Mouse (Mus musculus): Measurements from ENCODE around the gene Ccdc160. TPM values are rescaled to one million over a fixed set of nuclear protein-coding genes. Genes with fewer than 3 reads are reported as not detected.
A peak's percentile ranks its signal among the peaks of the same experiment; 100 is the strongest.

Ccdc160 gene
- total RNA-seq (2021), result 1 to 10 TPM; 2.4 to 3.7 TPM
- long read RNA-seq, partial matches to known transcripts, result 0 of 6 reads
- long read RNA-seq, other reads (novel, unspliced or antisense), result 2 of 6 reads

DNA sequence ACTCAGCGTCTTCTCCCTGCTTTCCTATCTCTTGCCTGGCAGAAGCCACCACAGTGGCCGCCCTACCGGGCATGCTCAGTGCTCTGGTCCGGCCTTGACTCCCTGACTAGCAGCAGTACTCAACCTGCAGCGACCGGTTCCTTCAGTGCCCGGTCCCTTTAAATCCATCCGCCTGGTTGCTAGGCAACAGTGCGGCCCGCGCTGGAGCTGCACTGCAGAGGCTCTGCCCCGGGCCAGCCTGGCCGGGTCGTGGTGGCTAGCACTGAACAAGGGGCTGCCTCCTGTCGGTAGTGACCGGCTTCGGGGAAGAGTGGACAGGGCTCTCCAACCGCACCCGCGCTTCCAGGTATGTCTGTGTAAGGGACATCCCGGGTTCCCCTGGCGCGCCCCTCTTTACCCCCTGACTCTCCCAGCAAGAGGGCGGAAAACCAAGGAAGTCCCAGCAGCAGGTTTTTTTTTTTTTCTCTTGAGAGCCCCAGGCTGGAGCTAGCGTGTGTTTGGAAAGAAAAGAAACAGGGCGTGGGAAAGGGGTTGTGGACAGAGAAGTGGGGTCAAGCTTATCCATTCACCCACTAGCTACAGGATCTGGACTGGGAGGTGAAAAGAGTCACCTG is at the start of gene Ccdc160:
TSS of gene Ccdc160 (plus strand) at position 221 of the 614 bp plus-strand sequence.
- DNase-seq (ENCODE audit: low spot score in 2 of 2), result peak; percentile 56 to 63

DNA sequence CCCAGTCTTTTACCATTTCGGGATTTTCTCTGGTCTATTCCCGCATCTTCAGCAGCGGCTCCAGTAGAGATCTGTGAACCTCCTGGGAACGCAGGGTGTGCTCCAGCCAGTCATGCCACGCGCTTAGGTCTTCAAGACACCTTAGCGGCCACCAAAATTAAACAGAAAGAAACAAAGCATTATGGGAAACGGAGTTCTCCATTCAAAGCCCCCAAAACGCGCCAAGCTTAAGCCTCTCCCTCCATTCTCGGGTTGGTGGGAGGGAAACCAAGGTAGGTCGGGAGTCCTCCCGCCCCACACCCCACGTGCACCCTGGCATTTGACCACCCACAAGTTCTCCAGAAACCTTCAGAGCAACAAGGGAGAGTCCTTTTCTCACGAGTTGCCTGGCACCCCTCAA is 47.2 kb upstream of the Ccdc160 start:
- no peak for DNase-seq (ENCODE audit: low spot score in 2 of 2)

DNA sequence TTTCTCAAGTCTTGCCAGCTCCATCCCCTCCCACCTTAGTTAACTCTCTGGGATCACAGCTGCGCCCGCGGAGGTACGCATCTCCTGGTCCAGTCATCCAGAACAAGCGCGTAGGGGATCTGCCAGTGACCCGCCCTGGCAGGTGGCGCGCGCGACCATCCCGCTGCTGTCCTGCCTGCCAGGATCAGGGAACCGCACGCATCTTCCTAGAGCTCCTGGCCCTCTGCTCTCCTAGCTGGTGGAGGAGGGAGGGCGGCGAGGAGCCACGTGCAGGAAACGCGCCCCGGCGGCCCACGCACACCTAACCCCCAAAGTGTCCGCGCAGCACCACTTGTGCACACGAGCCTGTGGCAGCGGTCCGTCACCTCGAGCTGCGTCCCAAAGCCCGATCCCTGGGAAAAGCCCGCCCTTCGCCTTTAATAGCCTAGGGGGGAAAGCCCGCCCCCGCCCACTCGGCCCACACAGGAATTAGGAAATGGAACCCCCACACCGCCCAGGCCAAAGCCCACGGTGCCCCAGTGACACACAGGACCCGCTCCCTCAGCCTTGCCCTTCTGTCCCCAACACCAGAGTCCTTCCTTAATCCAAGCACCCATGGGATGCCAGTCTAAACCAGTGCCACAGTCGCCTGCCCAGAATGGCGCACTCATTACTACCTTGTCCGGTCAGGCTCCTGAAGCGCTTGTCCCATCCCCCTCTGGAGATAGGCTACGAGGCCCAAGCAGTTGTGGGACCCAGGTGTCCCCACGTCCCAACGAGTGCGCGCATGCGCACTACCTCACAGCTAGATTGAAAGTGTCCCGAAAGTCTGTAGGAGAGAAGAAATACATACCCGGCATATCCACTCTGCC is 46.6 kb upstream of the Ccdc160 start:
- peak in 1 of 2 experiments; percentile 9 for DNase-seq (ENCODE audit: low spot score in 2 of 2)

DNA sequence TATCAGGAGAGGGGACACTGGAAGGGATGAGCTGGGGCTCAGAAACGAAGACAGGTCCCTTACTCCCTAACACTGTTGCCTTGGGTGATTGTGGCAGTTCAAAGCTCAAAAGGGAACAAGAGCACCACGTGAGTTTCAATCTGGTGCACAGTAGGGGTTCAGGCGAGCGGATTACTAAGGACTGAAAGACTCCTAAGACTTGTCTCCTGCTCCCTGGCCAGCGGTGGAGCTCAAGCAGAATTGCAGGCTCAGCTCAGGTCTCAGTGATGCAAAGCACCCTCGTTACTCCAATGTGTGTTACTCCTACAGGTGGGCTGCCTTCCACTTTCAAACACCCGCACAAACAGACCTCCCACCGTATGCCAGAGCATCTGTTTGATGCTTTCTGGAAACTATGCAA is 45.5 kb upstream of the Ccdc160 start:
- DNase-seq (ENCODE audit: low spot score in 2 of 2), result peak in 1 of 2 experiments; percentile 9

DNA sequence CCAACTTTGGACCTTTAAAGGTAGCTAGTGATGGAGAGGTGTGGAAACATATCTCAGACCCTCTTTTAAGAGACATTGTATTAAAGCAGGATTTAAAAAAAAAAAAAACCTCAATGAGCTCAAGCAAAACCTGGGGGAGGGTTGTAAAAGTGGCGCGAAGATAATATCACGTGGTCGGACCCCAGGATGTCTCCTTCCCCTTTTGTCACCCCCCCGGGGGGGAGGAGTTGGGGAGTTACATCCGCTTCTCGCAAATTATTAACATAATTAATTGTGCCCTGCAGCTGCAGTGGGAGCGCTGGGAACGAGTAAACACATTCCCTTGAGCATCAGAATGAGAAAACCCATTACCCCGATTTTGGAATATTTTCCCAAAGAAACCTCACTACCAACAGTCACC is 45.1 kb upstream of the Ccdc160 start:
- no peak for DNase-seq (ENCODE audit: low spot score in 2 of 2)

DNA sequence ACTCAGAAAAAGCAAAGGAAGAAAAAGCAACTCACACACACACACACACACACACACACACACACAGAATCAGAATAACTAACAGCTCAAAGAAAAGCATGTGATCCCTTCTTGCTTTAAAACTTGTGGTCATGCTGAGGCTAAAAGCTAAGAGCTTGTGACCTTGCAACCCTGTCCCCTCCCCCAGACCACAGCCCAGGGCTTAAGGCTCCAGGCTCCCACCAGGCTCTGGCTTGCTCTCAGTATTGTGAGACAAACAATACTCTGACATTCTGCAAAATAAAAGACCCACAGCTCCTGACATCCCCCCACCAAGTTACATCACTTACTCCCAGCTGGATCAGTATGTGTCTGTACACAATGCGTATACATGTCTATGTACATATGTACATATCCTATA is 44.2 kb upstream of the Ccdc160 start:
- no peak for DNase-seq (ENCODE audit: low spot score in 2 of 2)

DNA sequence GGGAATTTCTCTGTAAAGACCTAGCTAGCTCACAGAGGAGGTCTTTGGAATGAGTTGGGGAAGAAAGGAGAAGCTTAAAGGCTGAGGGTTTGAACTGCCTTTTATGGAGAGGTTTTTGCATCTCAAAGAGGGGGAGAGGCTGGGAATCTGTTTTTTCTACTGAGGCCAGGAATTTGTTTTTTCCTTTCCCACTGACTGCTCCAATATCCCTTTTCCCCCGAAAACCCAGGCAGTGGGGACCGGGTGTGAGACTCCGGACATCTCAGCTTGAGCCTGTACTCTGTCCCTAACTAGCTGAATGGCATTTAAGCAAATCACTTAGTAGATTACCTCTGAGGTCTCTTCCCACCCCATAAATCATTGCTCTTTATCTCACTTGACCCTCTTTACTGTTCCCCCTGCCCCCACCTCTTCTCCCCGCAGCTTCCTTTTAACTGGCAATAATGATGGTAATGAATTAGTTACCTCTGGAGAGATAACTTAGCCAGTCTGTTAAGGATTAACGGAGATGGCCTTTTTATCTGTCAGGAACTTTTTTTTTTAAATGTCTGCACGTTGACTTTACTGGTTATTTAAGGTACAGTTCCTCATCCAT is 37.4 kb upstream of the Ccdc160 start:
- no peak for DNase-seq (ENCODE audit: low spot score in 2 of 2)

DNA sequence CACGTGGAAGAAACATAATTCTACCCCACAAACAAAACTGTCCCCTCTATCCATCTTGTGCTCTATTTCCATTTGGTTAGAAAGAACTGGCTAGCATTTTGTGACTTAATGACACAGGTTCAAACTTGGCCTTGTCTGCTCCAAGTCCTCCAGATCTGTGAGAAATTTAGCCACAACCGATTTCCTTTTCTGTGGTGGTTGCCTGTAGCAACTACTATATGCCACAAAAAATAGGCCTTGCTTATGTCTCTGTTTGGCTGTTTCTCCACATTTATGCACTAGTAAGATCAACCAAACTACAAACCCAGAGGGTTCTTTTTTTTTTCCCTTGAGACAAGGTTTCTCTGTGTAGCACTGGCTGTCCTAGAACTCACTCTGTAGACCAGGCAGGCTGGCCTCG is 33.8 kb upstream of the Ccdc160 start:
- DNase-seq (ENCODE audit: low spot score in 2 of 2), result no peak

DNA sequence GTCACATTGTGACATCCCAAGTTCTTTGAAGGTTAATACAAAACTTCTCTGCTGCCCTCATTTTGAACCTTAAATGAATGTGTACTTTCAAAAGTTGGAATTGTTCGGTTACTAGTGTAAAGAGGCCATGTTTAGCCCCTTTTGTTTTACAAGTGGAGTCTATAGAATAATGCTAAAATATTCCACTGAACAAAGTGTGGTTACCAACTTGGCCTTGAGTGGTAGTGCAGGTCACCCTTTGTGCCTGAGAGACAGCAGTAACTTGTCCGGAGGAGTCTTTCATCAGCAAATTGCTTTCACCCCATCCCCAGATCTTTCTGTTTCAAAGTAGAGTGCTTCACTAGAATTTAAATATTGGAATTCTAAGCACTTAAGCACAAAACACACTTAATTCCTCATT is 31.8 kb upstream of the Ccdc160 start:
- no peak for DNase-seq (ENCODE audit: low spot score in 2 of 2)

DNA sequence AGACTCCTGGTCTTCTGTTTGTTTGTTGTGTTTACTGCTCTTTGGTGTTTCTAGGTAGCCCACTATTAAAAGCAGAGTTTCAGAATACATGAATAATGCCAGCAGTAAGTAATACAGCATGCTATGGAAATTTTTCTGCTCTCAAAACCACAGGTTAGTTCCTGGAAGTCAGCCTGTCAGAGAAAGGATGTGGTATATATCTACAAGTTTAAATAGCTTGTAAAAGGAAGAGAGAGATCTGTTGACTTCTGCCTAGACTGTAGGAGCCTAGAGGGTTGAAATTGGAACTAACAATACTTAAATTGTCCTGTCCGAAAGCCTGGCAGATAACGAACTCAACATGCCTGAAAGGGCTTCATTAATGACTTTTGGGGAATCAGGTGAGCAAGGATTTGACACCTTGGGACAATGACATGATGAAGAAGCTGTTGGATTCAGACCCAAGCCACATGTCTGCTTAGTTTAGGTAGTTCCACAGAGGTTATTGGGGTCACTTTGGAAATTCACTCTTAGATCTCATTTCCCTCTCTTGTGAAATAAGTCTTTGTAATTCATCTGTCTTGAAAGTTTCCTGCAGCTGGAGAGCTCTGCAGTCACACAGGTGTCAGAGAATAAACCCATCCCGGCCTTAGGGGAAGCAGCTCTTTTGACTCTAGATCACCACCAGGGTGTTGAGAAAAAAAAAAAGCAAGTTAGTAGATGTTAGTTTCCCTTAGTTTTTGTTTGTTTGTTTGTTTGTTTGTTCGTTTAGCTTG is 30.6 kb upstream of the Ccdc160 start:
- DNase-seq (ENCODE audit: low spot score in 2 of 2), result no peak

DNA sequence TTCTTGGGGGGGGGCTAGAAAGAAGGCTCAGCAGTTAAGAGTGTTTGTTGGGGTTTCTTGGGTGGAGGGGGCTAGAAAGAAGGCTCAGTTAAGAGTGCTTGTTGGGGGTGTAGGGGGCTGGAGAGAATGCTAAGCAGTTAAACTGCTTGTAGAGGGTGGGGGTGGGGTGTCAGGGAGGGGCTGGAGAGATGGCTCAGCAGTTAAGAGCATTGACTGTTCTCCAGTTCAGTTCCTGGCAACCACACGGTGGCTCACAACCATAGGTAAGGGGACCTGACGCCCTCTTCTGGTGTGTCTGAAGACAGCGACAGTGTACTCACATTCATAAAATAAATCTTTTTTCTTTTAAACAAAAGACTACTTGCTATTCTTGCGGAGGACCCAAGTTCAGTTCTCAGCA is 28.8 kb upstream of the Ccdc160 start:
- no peak for DNase-seq (ENCODE audit: low spot score in 2 of 2)

DNA sequence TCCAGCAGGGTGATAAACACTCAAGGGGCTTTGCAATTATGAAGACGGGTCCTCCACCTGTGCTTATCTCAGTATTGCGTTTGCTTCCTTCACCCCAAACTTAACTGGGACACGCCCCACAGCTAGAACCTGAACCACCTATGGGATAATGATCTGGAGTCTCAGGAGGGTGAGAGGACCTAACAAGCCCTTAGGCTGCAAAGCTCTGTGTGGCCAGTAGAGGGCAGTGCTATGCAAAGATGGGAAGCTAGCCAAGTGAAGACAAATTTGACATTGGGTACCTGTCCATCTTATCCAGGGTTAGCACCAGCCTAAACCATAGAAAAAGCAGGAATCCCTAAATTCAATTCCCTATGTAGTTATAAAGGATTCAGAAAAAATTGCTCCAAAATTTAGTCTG is 15.0 kb upstream of the Ccdc160 start:
- peak; percentile 4 to 13 for DNase-seq (ENCODE audit: low spot score in 2 of 2)

DNA sequence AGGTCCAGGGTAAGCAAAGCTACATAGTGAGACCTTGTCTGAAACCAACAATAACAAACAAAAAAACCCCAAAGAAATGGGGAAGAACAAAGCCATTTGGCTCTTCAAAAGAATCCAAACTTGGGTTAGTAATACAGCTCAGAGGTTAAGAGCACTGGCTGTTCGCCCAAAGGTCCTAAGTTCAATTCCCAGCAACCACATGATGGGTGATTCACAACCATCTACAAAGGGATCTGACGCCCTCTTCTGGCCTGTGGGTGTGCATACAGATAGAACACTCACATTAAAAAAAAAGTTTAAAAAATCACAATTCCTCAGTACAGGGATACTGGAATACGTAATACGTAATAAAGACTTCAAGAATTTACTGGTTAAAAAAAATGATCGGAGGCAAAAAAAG is 13.3 kb upstream of the Ccdc160 start:
- no peak for DNase-seq (ENCODE audit: low spot score in 2 of 2)

DNA sequence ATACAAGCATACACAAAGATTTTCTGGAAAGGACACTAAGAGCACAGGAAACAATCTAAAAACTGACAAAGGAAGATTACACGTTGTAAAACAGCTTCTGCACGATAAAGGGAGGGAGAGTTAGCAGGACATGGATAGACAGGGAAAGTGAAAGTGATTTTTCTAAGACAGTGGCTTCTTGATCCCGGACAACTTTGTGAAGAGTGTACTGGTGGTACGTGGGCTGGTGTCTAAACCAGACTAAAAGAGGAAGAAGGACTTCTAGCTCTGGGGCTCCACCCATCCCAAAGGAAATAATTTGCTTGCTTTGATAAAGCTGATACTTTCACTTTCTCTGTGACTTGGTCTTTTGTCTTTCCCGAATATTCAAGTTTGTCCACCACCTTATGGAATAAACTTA is 7.1 kb upstream of the Ccdc160 start:
- no peak for DNase-seq (ENCODE audit: low spot score in 2 of 2)

DNA sequence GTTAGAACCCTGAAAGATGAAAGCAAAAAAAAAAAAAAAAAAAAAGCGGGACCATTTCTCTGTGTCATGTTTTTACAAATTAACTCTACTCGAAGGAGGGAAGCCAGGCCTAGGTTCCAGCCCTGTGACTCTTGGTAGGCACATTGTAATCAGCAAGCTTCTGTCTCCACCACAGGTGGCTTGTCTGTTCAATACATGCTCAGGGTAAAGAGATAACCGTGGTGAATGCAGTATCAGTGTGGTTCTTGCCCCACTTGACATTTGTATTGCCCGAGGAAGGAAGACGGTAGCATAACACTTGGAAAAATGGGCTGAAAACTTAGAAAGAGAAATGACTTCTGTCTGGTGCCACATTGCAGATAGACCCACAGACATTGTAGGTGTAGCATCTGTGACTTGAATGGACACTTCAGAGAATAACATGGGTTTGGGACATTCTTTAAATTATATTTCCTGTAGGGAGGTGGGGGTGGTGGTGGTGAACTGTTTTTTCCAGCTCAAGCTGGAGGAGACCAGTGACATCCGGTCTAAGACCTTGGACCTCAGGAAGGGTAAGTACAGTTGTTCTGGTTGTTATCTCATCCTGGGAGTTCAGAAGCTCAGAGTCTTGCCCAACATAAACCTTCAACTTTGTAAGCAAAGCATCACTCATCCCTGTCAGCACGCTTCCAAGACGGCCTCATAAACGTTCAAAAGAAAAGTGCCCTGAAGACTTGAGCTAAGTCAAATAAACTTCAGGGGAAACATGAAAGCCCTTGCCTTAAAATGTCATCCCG is 1.1 kb downstream of the Ccdc160 start:
- DNase-seq (ENCODE audit: low spot score in 2 of 2), result no peak

DNA sequence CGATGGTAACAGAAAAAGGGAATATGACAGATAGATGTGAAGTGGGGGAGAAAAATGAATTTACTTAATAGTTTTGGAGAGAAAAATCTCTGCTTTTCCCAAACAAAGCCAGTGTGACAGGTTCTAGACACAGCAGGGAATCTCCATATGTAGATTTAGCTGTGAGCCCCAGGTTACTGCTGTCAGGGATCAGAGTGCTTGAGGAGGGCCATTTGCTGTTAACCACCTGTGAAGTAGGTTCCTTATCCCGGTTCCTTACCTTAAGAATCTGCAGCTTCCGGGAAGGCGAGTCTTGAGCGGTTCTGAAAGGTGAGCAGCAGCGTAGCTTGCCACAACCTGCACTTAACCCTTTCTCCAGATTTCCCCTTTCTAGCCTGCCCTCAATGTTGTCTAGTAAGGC is 1.9 kb downstream of the Ccdc160 start:
- DNase-seq (ENCODE audit: low spot score in 2 of 2), result no peak

DNA sequence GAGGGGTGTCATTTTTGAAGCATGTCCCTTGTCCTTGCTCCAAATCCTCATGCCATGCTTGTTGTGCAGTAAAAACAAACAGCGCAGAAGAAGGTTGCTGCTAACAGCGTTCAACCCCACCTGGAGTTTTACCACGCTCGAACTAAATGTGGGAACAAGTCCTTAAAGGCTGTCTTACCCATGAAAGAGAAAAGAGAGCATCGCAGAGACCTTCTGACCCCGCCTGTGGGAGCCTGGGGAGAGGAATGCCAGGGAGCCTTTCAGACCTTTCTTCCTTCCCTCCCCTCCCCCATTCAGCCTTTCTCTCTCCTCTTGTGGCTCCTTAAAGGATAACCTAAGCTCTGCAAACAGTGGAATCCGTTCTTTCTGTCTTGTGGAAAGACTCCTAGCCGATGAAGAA is 4.8 kb downstream of the Ccdc160 start:
- no peak for DNase-seq (ENCODE audit: low spot score in 2 of 2)

DNA sequence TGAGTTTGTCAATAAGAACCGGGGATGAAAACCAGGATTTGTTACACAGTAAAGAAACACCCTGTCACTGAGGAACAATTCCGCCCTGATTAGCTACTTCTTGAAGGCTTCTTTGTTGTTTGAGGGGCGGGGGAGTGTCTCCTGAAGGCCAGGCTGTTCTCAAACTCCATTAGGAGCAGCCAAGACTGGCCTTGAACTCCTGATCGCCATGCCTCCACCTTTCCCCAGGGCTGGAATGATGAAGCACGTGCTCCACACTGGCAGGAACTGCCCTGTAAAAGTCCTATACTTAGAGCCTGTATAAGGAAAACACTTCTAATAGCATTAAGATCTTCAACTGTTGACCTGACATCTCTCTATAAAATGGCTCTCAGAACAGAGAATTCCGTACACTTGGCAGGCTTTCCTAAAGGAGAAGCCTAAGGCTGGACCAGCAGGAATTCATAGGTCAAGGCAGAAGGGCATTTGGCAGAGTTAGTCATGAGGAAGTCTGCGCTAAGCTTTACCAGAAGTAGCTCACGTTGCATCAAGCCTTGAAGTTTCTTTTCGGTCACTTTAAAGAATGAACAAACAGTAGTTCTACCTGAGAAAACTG is 6.1 kb downstream of the Ccdc160 start:
- no peak for DNase-seq (ENCODE audit: low spot score in 2 of 2)

DNA sequence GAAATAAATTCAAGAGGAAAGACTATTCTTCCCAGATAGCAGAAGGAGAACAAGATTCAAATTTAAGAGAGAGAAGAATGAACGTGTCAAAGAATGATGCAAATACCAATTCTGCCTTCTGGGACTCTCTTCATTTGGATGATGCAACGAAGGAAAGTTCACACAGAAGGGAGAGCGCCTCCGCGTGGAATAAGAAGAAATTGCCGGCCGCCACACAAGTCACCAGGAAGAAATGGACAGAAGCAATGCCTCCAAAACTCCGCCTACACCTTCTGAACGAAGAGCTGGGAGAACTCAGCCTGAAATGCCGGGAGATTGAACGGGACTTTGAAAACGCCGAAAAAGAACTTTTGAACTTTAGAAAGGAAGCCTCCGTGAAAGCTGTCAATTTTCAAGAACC is 7.3 kb downstream of the Ccdc160 start:
- no peak for DNase-seq (ENCODE audit: low spot score in 2 of 2)

DNA sequence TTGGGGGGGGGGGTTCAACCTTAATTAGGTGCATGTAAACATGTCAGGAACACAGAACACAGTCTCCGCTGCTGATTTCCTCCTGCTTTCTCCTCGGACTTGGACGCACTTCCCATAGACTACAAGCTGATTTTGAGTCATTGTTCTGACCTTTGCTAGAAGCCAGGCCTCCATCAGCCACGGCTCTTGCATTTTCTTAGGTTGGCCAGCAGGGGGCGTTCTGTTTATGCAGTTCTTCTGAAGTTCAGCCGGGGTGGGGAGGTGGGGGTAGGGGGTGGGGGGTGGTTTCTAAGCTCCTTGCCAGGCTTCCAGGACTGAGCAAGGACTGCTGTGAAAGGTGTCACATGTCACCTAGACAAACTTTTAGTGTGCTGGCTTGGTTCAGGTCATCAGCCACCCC is 8.6 kb downstream of the Ccdc160 start:
- no peak for DNase-seq (ENCODE audit: low spot score in 2 of 2)

All from layer of hippocampus, postnatal 10 days (tissue).